Mouse (Mus musculus) right cerebral cortex, adult 18-20 months (tissue): Measurements from ENCODE around the gene Nell2.

Experiments
- DNase-seq: peaks from one replicate; pipeline ENCODE4 v3.0.0; 2022; ENCODE audit warnings: mixed read lengths

The Nell2 gene

GRCm38 (mm10) chr15:95527948-95528861 is at the start of gene Nell2:
TSS of gene Nell2 (minus strand) at chr15:95528559.
- DNase-seq, result peak; percentile 81

GRCm38 (mm10) chr15:95574661-95575060 is 46.3 kb upstream of the Nell2 start:
- peak; percentile 41 for DNase-seq

- no peak for DNase-seq
Measured at GRCm38 (mm10) chr15:95569606-95570005, 41.2 kb upstream of the Nell2 start.

GRCm38 (mm10) chr15:95565160-95565559 is 36.8 kb upstream of the Nell2 start:
- DNase-seq, result peak; percentile 23

GRCm38 (mm10) chr15:95561303-95561702 is 32.9 kb upstream of the Nell2 start:
- DNase-seq, result no peak

- DNase-seq, result no peak
Measured at GRCm38 (mm10) chr15:95550011-95550410, 21.7 kb upstream of the Nell2 start.

- peak; percentile 39 for DNase-seq
Measured at GRCm38 (mm10) chr15:95542632-95543031, 14.3 kb upstream of the Nell2 start.

- DNase-seq, result peak; percentile 29
Measured at GRCm38 (mm10) chr15:95536724-95537123, 8.4 kb upstream of the Nell2 start.

GRCm38 (mm10) chr15:95536230-95536629 is 7.9 kb upstream of the Nell2 start:
- peak; percentile 73 for DNase-seq

- DNase-seq, result peak; percentile 51
Measured at GRCm38 (mm10) chr15:95534644-95535043, 6.3 kb upstream of the Nell2 start.

GRCm38 (mm10) chr15:95527461-95527947 is 855 bp downstream of the Nell2 start:
- no peak for DNase-seq

- DNase-seq, result no peak
Measured at GRCm38 (mm10) chr15:95526626-95527411, 1.5 kb downstream of the Nell2 start.

- DNase-seq, result peak; percentile 82
Measured at GRCm38 (mm10) chr15:95525997-95526396, 2.4 kb downstream of the Nell2 start.

GRCm38 (mm10) chr15:95518204-95518603 is 10.2 kb downstream of the Nell2 start:
- DNase-seq, result no peak

- peak; percentile 64 for DNase-seq
Measured at GRCm38 (mm10) chr15:95513306-95513705, 15.1 kb downstream of the Nell2 start.

- no peak for DNase-seq
Measured at GRCm38 (mm10) chr15:95495666-95496065, 32.7 kb downstream of the Nell2 start.

- DNase-seq, result no peak
Measured at GRCm38 (mm10) chr15:95495193-95495592, 33.2 kb downstream of the Nell2 start.

- peak; percentile 85 for DNase-seq
Measured at GRCm38 (mm10) chr15:95492201-95492600, 36.2 kb downstream of the Nell2 start.

- no peak for DNase-seq
Measured at GRCm38 (mm10) chr15:95489174-95489573, 39.2 kb downstream of the Nell2 start.

- peak; percentile 90 for DNase-seq
Measured at GRCm38 (mm10) chr15:95487961-95488360, 40.4 kb downstream of the Nell2 start.

- no peak for DNase-seq
Measured at GRCm38 (mm10) chr15:95482002-95482401, 46.4 kb downstream of the Nell2 start.

- no peak for DNase-seq
Measured at GRCm38 (mm10) chr15:95481585-95481984, 46.8 kb downstream of the Nell2 start.

GRCm38 (mm10) chr15:95476440-95476839 is 51.9 kb downstream of the Nell2 start:
- DNase-seq, result no peak
